Mouse (Mus musculus): Measurements from ENCODE around the gene Kif1a.

DNA sequence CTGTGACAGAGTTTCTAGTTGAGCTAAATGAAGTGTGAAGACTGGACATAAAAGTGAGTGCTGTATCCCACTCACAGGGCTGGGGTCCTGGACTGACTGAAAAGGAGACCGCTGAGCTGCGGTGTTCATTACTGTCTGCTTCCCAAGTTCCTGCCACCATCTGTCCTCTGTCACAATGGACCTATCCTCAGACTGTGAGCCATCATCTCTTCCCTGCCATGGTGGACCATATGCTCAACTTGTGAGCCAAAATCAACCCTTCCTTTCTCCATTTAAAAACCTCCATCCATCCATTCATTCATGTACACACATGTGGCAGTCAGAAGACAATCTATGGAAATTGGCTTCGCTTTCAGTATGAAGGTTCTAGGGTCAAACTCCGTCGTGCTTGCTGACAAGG lies 30.9 kb downstream of the Kif1a start:
- TF ChIP-seq GATA1 (IDR thresholded peaks at IDR 0.05; ENCODE audit: borderline replicate concordance, low read length): no peak
- no peak for TF ChIP-seq FLI1 (IDR thresholded peaks at IDR 0.05; ENCODE audit: low read length)

Data from megakaryocyte, embryonic 14.5 days (primary cell).